Mouse (Mus musculus) E14TG2a.4 (cell line): ENCODE results near the gene Nubpl.

Experiments used
- CTCF ChIP-seq: conservative IDR thresholded peaks from 2 replicates; pipeline ENCODE4 v1.5.1; 2014; ENCODE audit warnings: low read length
- NANOG ChIP-seq: IDR thresholded peaks from 2 replicates; pipeline ENCODE4 v1.6.1; 2014; ENCODE audit warnings: borderline replicate concordance, low read length, mixed read lengths

- no peak for TF ChIP-seq CTCF
- no peak for TF ChIP-seq NANOG
Measured at GRCm38 (mm10) chr12:52317635-52318034, 220.1 kb downstream of the Nubpl start.
